Mouse (Mus musculus): ENCODE measurements around the gene Slc25a22. TPM values are rescaled to one million over a fixed set of nuclear protein-coding genes. Genes with fewer than 3 reads are reported as not detected.

Gene Slc25a22
- polyA plus RNA-seq (2012) = 66.0 and 68.6 TPM in 2 replicates

GRCm38 (mm10) chr7:141437178-141438120 is at the start of gene Slc25a22:
Gene Slc25a22 (minus strand): TSS chr7:141437892.
- TF ChIP-seq GATA1 (IDR thresholded peaks at IDR 0.05; ENCODE audit: low read length) = no peak

- no peak for TF ChIP-seq GATA1 (IDR thresholded peaks at IDR 0.05; ENCODE audit: low read length)
Observed at GRCm38 (mm10) chr7:141487141-141487540, 49.4 kb upstream of the Slc25a22 start.

- TF ChIP-seq GATA1 (IDR thresholded peaks at IDR 0.05; ENCODE audit: low read length) = no peak
Observed at GRCm38 (mm10) chr7:141486239-141486638, 48.5 kb upstream of the Slc25a22 start.

GRCm38 (mm10) chr7:141485606-141486005 is 47.9 kb upstream of the Slc25a22 start:
- no peak for TF ChIP-seq GATA1 (IDR thresholded peaks at IDR 0.05; ENCODE audit: low read length)

GRCm38 (mm10) chr7:141485186-141485585 is 47.5 kb upstream of the Slc25a22 start:
- no peak for TF ChIP-seq GATA1 (IDR thresholded peaks at IDR 0.05; ENCODE audit: low read length)

- TF ChIP-seq GATA1 (IDR thresholded peaks at IDR 0.05; ENCODE audit: low read length) = no peak
Observed at GRCm38 (mm10) chr7:141484186-141485120, 46.8 kb upstream of the Slc25a22 start.

GRCm38 (mm10) chr7:141483114-141483653 is 45.5 kb upstream of the Slc25a22 start:
- TF ChIP-seq GATA1 (IDR thresholded peaks at IDR 0.05; ENCODE audit: low read length) = no peak

GRCm38 (mm10) chr7:141482531-141483024 is 44.9 kb upstream of the Slc25a22 start:
- no peak for TF ChIP-seq GATA1 (IDR thresholded peaks at IDR 0.05; ENCODE audit: low read length)

GRCm38 (mm10) chr7:141481498-141482401 is 44.1 kb upstream of the Slc25a22 start:
- no peak for TF ChIP-seq GATA1 (IDR thresholded peaks at IDR 0.05; ENCODE audit: low read length)

- no peak for TF ChIP-seq GATA1 (IDR thresholded peaks at IDR 0.05; ENCODE audit: low read length)
Observed at GRCm38 (mm10) chr7:141480842-141481497, 43.3 kb upstream of the Slc25a22 start.

- no peak for TF ChIP-seq GATA1 (IDR thresholded peaks at IDR 0.05; ENCODE audit: low read length)
Observed at GRCm38 (mm10) chr7:141478270-141478748, 40.6 kb upstream of the Slc25a22 start.

GRCm38 (mm10) chr7:141477578-141478269 is 40.0 kb upstream of the Slc25a22 start:
- TF ChIP-seq GATA1 (IDR thresholded peaks at IDR 0.05; ENCODE audit: low read length) = no peak

- TF ChIP-seq GATA1 (IDR thresholded peaks at IDR 0.05; ENCODE audit: low read length) = no peak
Observed at GRCm38 (mm10) chr7:141476981-141477370, 39.3 kb upstream of the Slc25a22 start.

Measured in G1E-ER4 (cell line).